Mouse (Mus musculus): ENCODE data around the gene Kcnk16. TPM values are rescaled to one million over a fixed set of nuclear protein-coding genes. Genes with fewer than 3 reads are reported as not detected.

The Kcnk16 gene
- polyA plus RNA-seq, 1 experiment from 2014 or later, result 0.13 TPM

DNA sequence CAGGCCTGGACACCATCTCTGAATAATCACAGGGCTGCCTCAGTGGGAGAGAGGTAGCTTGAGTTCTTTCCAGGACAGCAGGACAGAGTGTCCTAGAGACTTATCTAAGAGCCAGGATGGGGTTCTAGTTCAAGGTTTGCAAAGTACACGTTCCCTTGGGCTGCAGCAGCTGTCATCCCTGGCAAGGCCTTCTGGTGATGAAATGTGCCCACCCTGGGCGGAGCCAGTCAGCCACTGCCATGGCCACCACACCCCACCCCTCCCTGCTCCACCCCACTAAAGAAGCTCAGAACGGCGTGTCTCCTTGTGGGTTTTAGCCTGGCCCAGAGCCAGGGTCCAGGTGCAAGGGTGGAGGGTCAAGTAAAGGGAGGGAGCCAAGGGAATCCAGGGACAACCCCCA lies 40.7 kb downstream of the Kcnk16 start:
- no peak overlapping the region for H3K9ac ChIP-seq
- H3K9me3 ChIP-seq (replicated peaks), result no peaks in the 10 kb centered on the region
- H3K4me2 ChIP-seq, result no peak overlapping the region
- H3K36me3 ChIP-seq, result no peaks in the 10 kb centered on the region
- no peak overlapping the region for H3K4me3 ChIP-seq
- H3K4me1 ChIP-seq (replicated peaks), result peaks cover 9% of the 10 kb centered on the region
- H3K27ac ChIP-seq, result no peak overlapping the region
- no peak for ATAC-seq (replicated peaks; ENCODE audit: insufficient number of reproducible peaks, insufficient read depth, low FRiP score, low read depth)
- no peaks in the 10 kb centered on the region for H3K27me3 ChIP-seq
- 64% methylated on average over 4 of the region's 4 CpGs for WGBS

DNA sequence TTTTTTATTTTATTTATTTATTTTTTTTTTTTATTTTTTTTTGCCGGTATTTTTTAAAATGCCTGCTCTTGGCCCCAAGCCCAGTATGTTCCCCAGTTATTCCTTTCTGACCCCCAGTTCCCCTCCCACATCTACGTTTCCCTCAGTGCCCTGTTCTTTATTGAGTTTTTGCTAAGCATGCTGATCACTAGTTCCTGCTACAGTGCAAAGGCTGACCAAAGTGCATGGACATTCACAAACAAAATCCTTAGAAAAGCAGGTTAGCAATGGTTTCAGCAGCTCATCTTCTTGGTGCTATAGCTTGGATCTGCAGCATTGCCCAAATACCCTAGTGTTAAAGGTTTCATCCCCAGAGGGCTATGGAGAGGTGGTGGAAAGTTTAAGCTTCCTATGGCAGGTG lies 42.0 kb downstream of the Kcnk16 start:
- H3K4me2 ChIP-seq, result no peak overlapping the region
- H3K27me3 ChIP-seq, result no peaks in the 10 kb centered on the region
- H3K4me1 ChIP-seq (replicated peaks), result peaks cover 9% of the 10 kb centered on the region
- WGBS, result 71% methylated on average over 2 of the region's 2 CpGs
- no peaks in the 10 kb centered on the region for H3K9me3 ChIP-seq (replicated peaks)
- no peak overlapping the region for H3K27ac ChIP-seq
- no peak overlapping the region for H3K4me3 ChIP-seq
- H3K9ac ChIP-seq, result no peak overlapping the region
- no peak for ATAC-seq (replicated peaks; ENCODE audit: insufficient number of reproducible peaks, insufficient read depth, low FRiP score, low read depth)
- H3K36me3 ChIP-seq, result no peaks in the 10 kb centered on the region

DNA sequence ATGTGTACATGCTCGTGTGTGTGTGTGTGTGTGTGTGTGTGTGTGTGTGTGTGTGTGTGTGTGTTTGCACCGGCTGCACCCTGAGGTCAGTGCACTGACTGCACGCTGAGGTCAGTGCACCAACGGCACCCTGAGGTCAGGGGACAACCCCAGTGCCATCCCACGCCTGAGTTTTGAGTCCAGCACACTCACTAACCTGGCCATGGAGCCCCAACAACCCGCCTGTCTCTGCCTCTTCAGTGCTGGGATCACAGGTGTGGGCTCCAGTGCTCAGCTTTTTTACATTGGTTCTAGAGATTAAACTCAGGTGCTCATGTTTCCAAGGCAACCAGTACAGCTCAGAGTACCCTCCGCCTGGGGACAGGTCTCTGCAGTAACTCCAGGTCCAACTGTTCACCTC lies 42.5 kb downstream of the Kcnk16 start:
- Histone ChIP-seq H3K4me2 (no peak overlapping the region), H3K4me1 (replicated peaks) (peaks cover 9% of the 10 kb centered on the region), H3K27ac (no peak overlapping the region), H3K9me3 (replicated peaks) (no peaks in the 10 kb centered on the region), H3K9ac (no peak overlapping the region), H3K27me3 (no peaks in the 10 kb centered on the region), H3K4me3 (no peak overlapping the region), H3K36me3 (no peaks in the 10 kb centered on the region)
- WGBS, result 76% methylated on average over 7 of the region's 7 CpGs
- no peak for ATAC-seq (replicated peaks; ENCODE audit: insufficient number of reproducible peaks, insufficient read depth, low FRiP score, low read depth)

DNA sequence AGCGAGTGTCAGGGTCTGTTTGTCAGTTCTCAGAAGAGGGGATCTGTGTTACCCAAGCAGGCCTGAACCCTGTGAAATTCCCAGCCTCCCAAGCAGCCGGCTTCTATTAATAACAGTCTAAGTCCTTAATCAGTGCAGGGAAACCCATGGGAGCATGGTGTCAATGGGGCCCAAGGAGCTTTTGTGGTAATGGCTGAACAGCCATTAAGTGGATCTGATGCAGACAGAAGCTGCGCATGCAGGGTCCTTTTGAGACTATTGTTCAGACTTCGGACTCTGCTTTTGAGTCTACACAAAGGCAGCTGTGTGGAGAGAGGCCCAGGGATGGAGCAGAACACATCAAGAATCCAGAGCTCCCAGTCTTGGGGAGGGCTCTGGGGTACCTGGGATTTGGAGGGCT lies 43.5 kb downstream of the Kcnk16 start:
- H3K27me3 ChIP-seq, result no peaks in the 10 kb centered on the region
- H3K4me1 ChIP-seq (replicated peaks), result peaks cover 9% of the 10 kb centered on the region
- H3K27ac ChIP-seq, result no peak overlapping the region
- H3K36me3 ChIP-seq, result no peaks in the 10 kb centered on the region
- no peak for ATAC-seq (replicated peaks; ENCODE audit: insufficient number of reproducible peaks, insufficient read depth, low FRiP score, low read depth)
- 59% methylated on average over 4 of the region's 4 CpGs for WGBS
- H3K4me2 ChIP-seq, result no peak overlapping the region
- no peak overlapping the region for H3K4me3 ChIP-seq
- no peak overlapping the region for H3K9ac ChIP-seq
- no peaks in the 10 kb centered on the region for H3K9me3 ChIP-seq (replicated peaks)

DNA sequence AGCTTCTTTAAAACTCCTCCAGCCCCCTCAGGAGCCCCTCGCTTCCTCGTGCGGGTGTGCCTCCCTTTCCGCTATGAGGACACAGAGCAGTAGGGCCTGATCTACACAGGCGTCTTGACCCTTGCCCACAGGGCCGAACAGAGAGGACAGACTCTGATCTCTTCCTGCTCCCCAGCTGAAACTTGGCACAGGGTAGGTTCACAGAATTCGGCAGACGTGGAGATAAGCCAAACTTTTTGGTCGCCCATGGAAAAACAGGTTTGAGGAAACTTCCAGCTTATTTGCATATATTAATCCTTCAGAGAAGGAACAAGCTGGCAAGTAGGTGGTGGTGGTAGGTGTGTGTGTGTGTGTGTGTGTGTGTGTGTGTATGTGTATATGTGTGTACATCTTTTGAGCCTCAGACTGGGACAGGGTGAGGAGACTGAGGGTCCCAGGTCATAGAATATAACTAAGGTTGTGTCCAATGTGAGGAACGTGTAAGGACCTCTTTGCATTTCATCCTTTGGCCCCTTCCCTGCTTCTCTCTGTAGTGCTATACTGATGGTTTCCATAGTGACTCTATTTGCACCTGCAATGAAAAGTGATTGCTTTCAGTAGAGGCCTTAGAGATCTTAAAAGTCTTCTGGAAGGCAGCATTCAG lies 44.3 kb downstream of the Kcnk16 start:
- H3K4me1 ChIP-seq (replicated peaks), result peaks cover 9% of the 10 kb centered on the region
- H3K27me3 ChIP-seq, result no peaks in the 10 kb centered on the region
- H3K9me3 ChIP-seq (replicated peaks), result no peaks in the 10 kb centered on the region
- no peak overlapping the region for H3K4me2 ChIP-seq
- H3K36me3 ChIP-seq, result no peaks in the 10 kb centered on the region
- H3K27ac ChIP-seq, result no peak overlapping the region
- H3K9ac ChIP-seq, result no peak overlapping the region
- 60% methylated on average over 10 of the region's 10 CpGs for WGBS
- no peak overlapping the region for H3K4me3 ChIP-seq
- ATAC-seq (replicated peaks; ENCODE audit: insufficient number of reproducible peaks, insufficient read depth, low FRiP score, low read depth), result 0 out of 2 replicates have a peak, but pooled peaks have one; percentile 43

DNA sequence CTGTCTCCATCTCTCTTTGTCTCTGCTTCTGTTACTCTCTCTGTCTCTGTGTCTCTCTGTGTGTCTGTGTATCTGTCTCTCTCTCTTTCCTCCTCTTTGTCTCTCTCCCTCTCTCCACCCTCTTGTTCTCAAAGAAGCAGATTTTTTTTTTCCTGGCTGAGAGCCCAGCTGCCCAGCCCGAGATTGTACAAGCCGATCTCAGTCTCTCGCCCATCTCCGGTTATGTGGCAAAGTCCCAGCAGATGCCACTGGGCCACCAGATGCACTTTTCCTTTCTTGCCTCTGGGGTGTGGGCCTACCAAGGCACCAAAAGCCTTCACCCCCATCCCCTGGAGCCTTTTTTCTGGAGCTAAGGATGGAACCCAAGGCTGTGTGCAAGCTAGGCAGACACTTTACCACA lies 44.8 kb downstream of the Kcnk16 start:
- Histone ChIP-seq H3K27ac (no peak overlapping the region), H3K4me1 (replicated peaks) (peaks cover 9% of the 10 kb centered on the region)
- whole genome bisulfite sequencing, result 6% methylated on average over 4 of the region's 4 CpGs

DNA sequence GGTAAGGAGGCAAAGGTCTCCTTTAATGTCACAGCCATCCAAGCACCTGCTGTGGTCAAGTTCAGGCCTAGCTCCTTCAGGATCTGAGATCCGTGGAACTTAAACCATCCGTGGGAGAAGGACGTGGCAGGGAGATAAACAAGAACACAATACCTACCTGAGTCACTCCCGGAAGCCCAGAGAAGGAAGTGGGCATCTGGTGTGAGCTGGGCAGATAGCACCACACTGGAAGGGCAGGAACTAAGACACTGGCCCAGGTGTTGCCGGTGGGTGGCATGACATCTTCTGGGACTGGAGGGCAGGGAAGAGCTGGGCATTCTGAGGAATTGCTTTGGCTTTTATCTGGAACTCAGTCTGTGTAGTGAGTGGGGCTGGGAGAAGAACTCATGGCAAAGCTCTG lies 45.7 kb downstream of the Kcnk16 start:
- Histone ChIP-seq H3K9me3 (replicated peaks) (no peaks in the 10 kb centered on the region), H3K36me3 (no peaks in the 10 kb centered on the region), H3K4me2 (no peak overlapping the region), H3K4me3 (no peak overlapping the region), H3K9ac (no peak overlapping the region), H3K27me3 (no peaks in the 10 kb centered on the region), H3K27ac (no peak overlapping the region), H3K4me1 (replicated peaks) (peaks cover 9% of the 10 kb centered on the region)
- ATAC-seq (replicated peaks; ENCODE audit: insufficient number of reproducible peaks, insufficient read depth, low FRiP score, low read depth), result no peak
- 62% methylated on average over 5 of the region's 5 CpGs for WGBS

More for the DNA sequence above, 44.8 kb downstream of the Kcnk16 start:
- no peak for ATAC-seq (replicated peaks; ENCODE audit: insufficient number of reproducible peaks, insufficient read depth, low FRiP score, low read depth)
- H3K27me3 ChIP-seq, result no peaks in the 10 kb centered on the region
- H3K9me3 ChIP-seq (replicated peaks), result no peaks in the 10 kb centered on the region
- H3K4me3 ChIP-seq, result no peak overlapping the region
- no peak overlapping the region for H3K9ac ChIP-seq
- H3K4me2 ChIP-seq, result no peak overlapping the region
- no peaks in the 10 kb centered on the region for H3K36me3 ChIP-seq

DNA sequence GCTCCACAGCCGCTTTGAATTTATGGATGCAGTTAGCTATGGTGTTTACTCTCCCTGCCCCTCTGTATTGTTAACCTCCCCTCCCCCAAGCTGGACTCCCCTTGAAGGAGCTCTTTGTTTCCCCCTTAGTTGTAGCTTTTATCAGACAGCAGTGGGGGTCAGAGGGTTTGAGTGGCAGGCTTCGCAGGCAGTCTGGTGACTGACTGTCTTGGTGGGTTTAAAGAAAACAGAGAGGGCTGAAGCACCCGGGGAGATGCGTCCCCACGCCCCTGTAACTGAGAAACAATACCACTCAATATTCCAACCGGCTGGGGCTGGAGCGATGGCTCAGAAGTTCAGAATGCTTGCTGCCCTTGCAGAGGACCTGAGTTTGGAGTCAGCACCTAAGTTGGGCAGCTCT lies 47.9 kb downstream of the Kcnk16 start:
- ATAC-seq (replicated peaks; ENCODE audit: insufficient number of reproducible peaks, insufficient read depth, low FRiP score, low read depth), result no peak
- Histone ChIP-seq H3K4me1 (replicated peaks) (peaks cover 9% of the 10 kb centered on the region), H3K27ac (no peak overlapping the region), H3K9ac (no peak overlapping the region), H3K27me3 (no peaks in the 10 kb centered on the region), H3K36me3 (no peaks in the 10 kb centered on the region), H3K9me3 (replicated peaks) (no peaks in the 10 kb centered on the region), H3K4me2 (no peak overlapping the region), H3K4me3 (no peak overlapping the region)
- WGBS, result 63% methylated on average over 7 of the region's 7 CpGs

DNA sequence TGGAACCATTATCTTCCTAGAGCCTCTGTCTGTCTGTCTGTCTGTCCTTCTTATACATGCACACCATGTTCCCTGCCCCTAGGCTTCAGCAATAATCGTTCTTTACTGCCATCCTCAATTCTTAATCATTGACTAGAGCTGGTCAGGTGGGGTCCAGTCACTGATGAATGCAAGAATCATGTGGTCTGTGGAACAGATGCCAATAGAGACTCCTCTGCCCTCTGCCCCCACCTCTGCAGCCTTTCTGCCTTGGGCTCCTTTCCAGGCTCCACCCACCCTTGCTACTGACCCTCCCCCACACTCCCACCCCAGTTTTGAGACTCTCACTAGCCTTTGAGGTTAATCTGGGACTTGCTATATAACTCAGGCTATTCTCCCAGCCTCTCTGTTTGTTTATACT lies 49.1 kb downstream of the Kcnk16 start:
- Histone ChIP-seq H3K4me3 (no peak overlapping the region), H3K9me3 (replicated peaks) (no peaks in the 10 kb centered on the region), H3K9ac (no peak overlapping the region), H3K36me3 (no peaks in the 10 kb centered on the region), H3K4me2 (no peak overlapping the region), H3K27ac (no peak overlapping the region), H3K4me1 (replicated peaks) (peaks cover 4% of the 10 kb centered on the region), H3K27me3 (no peaks in the 10 kb centered on the region)
- WGBS, result 48% methylated on average over 1 of the region's 1 CpGs
- ATAC-seq (replicated peaks; ENCODE audit: insufficient number of reproducible peaks, insufficient read depth, low FRiP score, low read depth), result no peak

DNA sequence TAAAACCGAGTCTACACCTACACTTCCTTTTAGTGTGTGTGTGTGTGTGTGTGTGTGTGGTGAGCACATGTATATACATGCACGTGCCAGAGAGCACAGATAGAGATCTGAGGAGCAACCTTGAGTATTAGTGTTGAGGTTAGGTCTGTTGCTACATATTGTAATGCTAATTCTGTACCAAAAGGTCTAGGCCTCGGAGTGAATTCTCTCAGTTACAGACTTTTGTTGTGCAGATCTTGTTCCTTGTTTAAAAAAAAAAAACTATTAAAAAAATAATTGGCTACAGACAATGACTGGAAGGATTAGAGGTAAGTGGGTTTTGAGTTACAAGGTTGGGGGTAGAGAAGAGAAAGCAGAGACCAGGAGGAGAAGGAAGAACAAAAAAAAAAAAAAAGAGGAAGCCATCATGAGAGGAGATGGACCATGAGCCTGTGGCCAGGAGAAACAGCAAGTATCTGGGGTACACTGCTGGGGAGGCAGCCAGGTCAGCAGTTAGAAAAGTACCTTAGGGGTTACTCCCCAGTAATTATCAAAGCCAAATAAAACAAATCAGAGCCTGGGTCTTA lies 51.6 kb downstream of the Kcnk16 start:
- Histone ChIP-seq H3K9ac (no peak overlapping the region), H3K4me3 (no peak overlapping the region), H3K27ac (no peak overlapping the region), H3K4me2 (no peak overlapping the region), H3K9me3 (replicated peaks) (no peaks in the 10 kb centered on the region), H3K36me3 (no peaks in the 10 kb centered on the region), H3K4me1 (replicated peaks) (no peaks in the 10 kb centered on the region), H3K27me3 (no peaks in the 10 kb centered on the region)
- ATAC-seq (replicated peaks; ENCODE audit: insufficient number of reproducible peaks, insufficient read depth, low FRiP score, low read depth), result no peak
- WGBS, result 57% methylated on average over 3 of the region's 3 CpGs

DNA sequence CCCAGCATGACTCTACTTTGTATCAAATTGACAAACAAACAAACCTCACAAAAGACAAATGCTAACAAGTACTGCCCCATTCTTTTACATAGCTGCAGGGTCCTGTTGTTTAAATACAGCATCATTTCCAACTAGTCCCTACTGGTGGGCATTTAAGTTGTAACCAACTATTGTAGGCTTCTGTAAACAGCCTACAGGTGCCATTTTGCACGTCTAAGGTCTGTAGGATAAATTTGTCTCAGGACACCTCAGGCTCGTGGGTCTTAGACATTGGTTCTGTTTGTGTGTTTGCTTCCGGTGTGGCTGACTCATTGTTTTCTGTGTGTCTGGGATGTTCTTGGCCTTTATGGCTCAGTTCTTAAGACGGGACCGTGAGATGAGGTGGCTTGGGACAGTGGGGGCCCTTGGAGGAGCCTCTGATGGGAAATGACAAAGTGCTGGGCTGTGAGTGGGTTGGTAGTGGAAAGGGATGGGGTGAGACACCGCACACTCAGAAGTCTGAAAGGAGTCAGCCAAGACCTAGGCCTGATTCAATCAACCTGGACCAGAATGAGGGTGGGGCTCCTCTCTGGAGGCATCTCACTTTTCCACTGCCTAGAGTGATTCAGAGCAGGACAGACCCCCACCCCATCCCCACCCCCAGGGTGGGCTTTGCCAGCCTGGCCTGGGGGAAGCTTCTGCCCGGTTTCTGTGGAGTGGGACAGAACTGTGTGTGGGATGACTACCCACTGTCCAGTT lies 52.3 kb downstream of the Kcnk16 start:
- H3K27ac ChIP-seq, result no peak overlapping the region
- WGBS, result 83% methylated on average over 7 of the region's 7 CpGs
- ATAC-seq (replicated peaks; ENCODE audit: insufficient number of reproducible peaks, insufficient read depth, low FRiP score, low read depth), result no peak

DNA sequence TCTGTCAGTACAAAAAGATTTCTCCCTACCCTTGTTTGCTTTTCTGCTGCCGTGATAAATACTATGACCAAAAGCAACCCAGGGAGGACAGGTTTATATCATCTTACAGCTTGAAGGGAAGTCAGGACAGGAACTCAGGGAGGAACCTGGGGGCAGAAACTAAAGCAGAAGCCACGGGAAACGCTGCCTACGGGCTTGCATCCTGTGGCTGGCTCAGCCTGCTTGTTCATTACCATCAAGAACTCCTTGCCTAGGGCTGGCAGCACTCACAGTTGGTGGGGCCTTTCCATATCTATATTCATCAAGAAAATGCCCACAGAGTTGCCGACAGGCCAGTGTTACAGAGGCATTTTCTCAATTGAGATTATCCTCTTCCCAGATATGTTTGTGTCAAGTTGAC lies 53.2 kb downstream of the Kcnk16 start:
- H3K9ac ChIP-seq, result no peak overlapping the region
- ATAC-seq (replicated peaks; ENCODE audit: insufficient number of reproducible peaks, insufficient read depth, low FRiP score, low read depth), result no peak
- 33% methylated on average over 5 of the region's 5 CpGs for WGBS

More for the DNA sequence above, 52.3 kb downstream of the Kcnk16 start:
- Histone ChIP-seq H3K4me1 (replicated peaks) (no peaks in the 10 kb centered on the region), H3K36me3 (no peaks in the 10 kb centered on the region), H3K4me3 (no peak overlapping the region), H3K9ac (no peak overlapping the region), H3K27me3 (no peaks in the 10 kb centered on the region), H3K4me2 (no peak overlapping the region), H3K9me3 (replicated peaks) (no peaks in the 10 kb centered on the region)

More for the DNA sequence above, 53.2 kb downstream of the Kcnk16 start:
- Histone ChIP-seq H3K4me3 (no peak overlapping the region), H3K27me3 (no peaks in the 10 kb centered on the region), H3K27ac (no peak overlapping the region), H3K4me2 (no peak overlapping the region), H3K9me3 (replicated peaks) (no peaks in the 10 kb centered on the region), H3K4me1 (replicated peaks) (no peaks in the 10 kb centered on the region), H3K36me3 (no peaks in the 10 kb centered on the region)
